Mouse (Mus musculus) embryonic facial prominence, embryonic 15.5 days (tissue): Measurements from ENCODE around the gene Tyrobp. TPM values are rescaled to one million over a fixed set of nuclear protein-coding genes. Genes with fewer than 3 reads are reported as not detected.

Experiments used
- ATAC-seq: fragments of 200-750 bp; cut with Nextera tagmentation; 2 replicates; pipeline ENCODE4 v1.8.0; 2017; ENCODE audit warnings: low read depth, moderate TSS enrichment; ENCODE audit not compliant: insufficient number of reproducible peaks, low FRiP score, low TSS enrichment
- H3K27ac ChIP-seq: fragments of 300-500 bp; sonication (generic); replicated peaks from 2 replicates; pipeline ENCODE4 v1.5.1; 2015; ENCODE audit warnings: mild to moderate bottlenecking, inconsistent platforms
- H3K27me3 ChIP-seq: fragments of 300-500 bp; sonication (generic); 2 replicates; pipeline ENCODE4 v1.6.1; 2015; ENCODE audit warnings: inconsistent platforms
- H3K36me3 ChIP-seq: fragments of 300-500 bp; sonication (generic); 2 replicates; pipeline ENCODE4 v1.6.1; 2015; ENCODE audit warnings: mild to moderate bottlenecking, inconsistent platforms
- H3K4me1 ChIP-seq: fragments of 300-500 bp; sonication (generic); 2 replicates; pipeline ENCODE4 v1.6.1; 2015; ENCODE audit warnings: inconsistent platforms
- H3K4me2 ChIP-seq: fragments of 300-500 bp; sonication (generic); replicated peaks from 2 replicates; pipeline ENCODE4 v1.6.1; 2015; ENCODE audit warnings: mild to moderate bottlenecking, inconsistent platforms
- H3K4me3 ChIP-seq: fragments of 300-500 bp; sonication (generic); replicated peaks from 2 replicates; pipeline ENCODE4 v1.5.1; 2015; ENCODE audit warnings: mild to moderate bottlenecking, inconsistent platforms
- H3K9ac ChIP-seq: fragments of 300-500 bp; sonication (generic); 2 replicates; pipeline ENCODE4 v1.6.1; 2015; ENCODE audit warnings: inconsistent platforms
- H3K9me3 ChIP-seq: fragments of 300-500 bp; sonication (generic); replicated peaks from 2 replicates; pipeline ENCODE4 v1.6.1; 2016; ENCODE audit warnings: inconsistent platforms
- WGBS: fragments of 180-500 bp; shearing (Covaris S2); methylation state at CpG from one replicate; pipeline ENCODE4 v1.1.7; 2015; 5-methylcytosine and 5-hydroxymethylcytosine counted together
- polyA plus RNA-seq: library from polyadenylated mRNA; unstranded; fragments of >200 nt; fragmentation: Nextera tagmentation; extraction: Ambion mirVana; gene quantifications from 2 replicates; pipeline ENCODE4 v1.2.1, GENCODE M21; 2015

The Tyrobp gene
- polyA plus RNA-seq, 1 experiment from 2014 or later, result 95.4 TPM

GRCm38 (mm10) chr7:30408639-30409038 is 4.9 kb upstream of the Tyrobp start:
- no peak overlapping the region for H3K4me2 ChIP-seq
- no peak overlapping the region for H3K27ac ChIP-seq
- no peaks in the 10 kb centered on the region for H3K4me1 ChIP-seq
- no peaks in the 10 kb centered on the region for H3K27me3 ChIP-seq
- no peaks in the 10 kb centered on the region for H3K36me3 ChIP-seq
- ATAC-seq, result no peak
- no peak overlapping the region for H3K4me3 ChIP-seq
- H3K9me3 ChIP-seq, result no peaks in the 10 kb centered on the region
- 71% methylated on average over 3 of the region's 3 CpGs for WGBS
- no peak overlapping the region for H3K9ac ChIP-seq

DNA sequence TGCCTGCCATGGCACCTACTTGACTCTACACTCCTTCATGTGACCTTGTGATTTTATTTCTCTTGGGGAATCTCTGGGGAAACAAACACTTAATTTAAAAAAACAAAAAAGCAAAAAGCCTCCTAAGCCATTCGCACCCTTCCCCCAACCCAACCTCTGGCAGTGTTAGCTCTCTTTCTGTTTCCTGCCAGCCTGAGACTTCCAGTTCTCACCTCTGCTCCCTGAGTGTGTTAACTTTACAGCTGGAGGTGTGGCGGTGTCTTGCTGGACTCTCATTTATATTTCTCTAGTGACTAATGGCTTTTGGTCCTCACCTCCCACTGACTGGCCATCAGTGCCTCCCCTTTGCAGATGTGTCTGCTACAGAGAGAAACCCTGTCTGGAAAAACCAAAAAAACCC is 3.8 kb upstream of the Tyrobp start:
- H3K9ac ChIP-seq, result no peak overlapping the region
- H3K27me3 ChIP-seq, result no peaks in the 10 kb centered on the region
- H3K4me2 ChIP-seq, result no peak overlapping the region
- no peaks in the 10 kb centered on the region for H3K4me1 ChIP-seq
- ATAC-seq, result no peak
- no peaks in the 10 kb centered on the region for H3K36me3 ChIP-seq
- H3K27ac ChIP-seq, result no peak overlapping the region
- WGBS, result 84% methylated on average over 2 of the region's 2 CpGs
- H3K9me3 ChIP-seq, result no peaks in the 10 kb centered on the region
- no peak overlapping the region for H3K4me3 ChIP-seq

GRCm38 (mm10) chr7:30411023-30411422 is 2.5 kb upstream of the Tyrobp start:
- no peak overlapping the region for H3K27ac ChIP-seq
- H3K4me2 ChIP-seq, result no peak overlapping the region
- no peaks in the 10 kb centered on the region for H3K36me3 ChIP-seq
- H3K27me3 ChIP-seq, result no peaks in the 10 kb centered on the region
- no peaks in the 10 kb centered on the region for H3K9me3 ChIP-seq
- ATAC-seq, result no peak
- no peaks in the 10 kb centered on the region for H3K4me1 ChIP-seq
- no peak overlapping the region for H3K9ac ChIP-seq
- 76% methylated on average over 3 of the region's 3 CpGs for WGBS
- H3K4me3 ChIP-seq, result no peak overlapping the region

- Histone ChIP-seq H3K9me3 (no peaks in the 10 kb centered on the region), H3K4me1 (no peaks in the 10 kb centered on the region), H3K4me3 (no peak overlapping the region), H3K9ac (no peak overlapping the region), H3K27ac (no peak overlapping the region), H3K27me3 (no peaks in the 10 kb centered on the region), H3K4me2 (no peak overlapping the region), H3K36me3 (no peaks in the 10 kb centered on the region)
- WGBS, result 23% methylated on average over 4 of the region's 4 CpGs
- no peak for ATAC-seq
Measured at GRCm38 (mm10) chr7:30412735-30413147, 819 bp upstream of the Tyrobp start.

DNA sequence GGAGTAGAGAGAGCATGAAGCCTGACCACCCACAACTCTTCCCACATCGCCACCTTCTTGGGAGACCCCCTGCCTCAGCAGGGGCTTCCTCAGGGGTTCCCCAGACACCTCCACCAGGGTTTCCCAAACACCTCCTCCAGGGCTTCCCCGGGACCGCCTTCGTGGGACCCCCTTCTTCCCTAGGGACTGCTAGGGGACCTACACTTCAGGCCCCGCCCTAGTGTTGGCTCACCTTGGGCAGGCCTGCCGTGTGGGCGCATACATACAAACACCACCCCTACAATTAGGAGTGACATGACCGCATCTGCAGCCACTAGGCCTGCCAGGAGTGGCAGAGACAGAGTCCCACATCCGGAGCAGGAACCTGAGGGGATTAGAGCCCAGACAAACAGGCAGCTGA is 4.3 kb downstream of the Tyrobp start:
- no peak for ATAC-seq

DNA sequence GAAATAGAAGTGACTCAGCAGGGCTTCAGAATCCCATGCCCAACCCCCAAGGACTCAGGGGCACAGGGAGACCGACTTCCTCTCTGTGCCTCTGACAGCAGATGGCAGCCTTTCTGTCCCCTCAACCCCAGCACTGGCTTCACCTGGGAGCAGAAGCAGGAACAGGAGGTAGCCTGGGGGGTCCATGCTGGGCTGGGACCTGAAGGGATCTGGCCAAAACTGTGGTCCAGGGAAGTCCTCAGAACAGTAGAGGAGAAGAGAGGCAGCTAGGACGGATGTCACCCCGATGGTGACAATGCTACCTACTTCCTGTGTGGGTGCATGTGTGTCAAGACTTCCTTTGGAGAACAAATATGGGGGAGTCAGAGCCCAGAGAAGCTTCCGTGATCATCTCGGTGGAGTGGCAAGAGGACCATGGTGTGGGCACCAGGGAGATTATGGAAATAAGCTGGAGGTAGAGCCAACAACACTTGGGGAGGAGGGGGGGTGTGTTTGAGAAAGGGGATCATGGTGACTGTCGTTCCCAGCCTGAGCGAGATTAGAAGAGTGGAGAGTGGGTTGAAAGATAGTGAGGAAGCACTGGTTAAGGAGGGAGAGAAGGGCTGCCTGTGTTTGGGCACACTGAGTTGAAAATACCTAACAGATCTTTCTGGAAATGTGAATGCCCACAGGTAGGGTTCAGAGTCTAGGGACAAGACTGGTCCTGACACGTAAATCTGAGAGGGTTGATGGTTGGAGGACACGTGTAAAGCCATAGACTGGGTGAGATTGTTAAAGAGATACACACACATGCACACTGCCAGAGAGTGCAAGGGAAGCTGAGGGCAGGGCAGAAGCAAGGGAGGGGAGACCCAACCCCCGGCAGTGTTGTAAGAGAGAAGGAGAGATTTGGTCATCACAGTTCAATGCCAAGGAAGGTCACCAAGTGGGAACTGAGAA is 6.3 kb downstream of the Tyrobp start, which contains the start of gene Hcst:
Gene Hcst (minus strand): TSS at position 294 of the 939 bp plus-strand sequence.
- H3K4me1 ChIP-seq, result peaks cover 18% of the 10 kb centered on the region
- WGBS, result 70% methylated on average over 10 of the region's 10 CpGs
- ATAC-seq, result no peak
- no peak within 1 kb of the TSS for H3K9ac ChIP-seq
- H3K4me3 ChIP-seq, result no peak within 1 kb of the TSS
- H3K9me3 ChIP-seq, result 0 out of 2 replicates have a peak, but pooled peaks cover 5% of the 10 kb centered on the region
- H3K4me2 ChIP-seq, result no peak within 1 kb of the TSS
- no peaks in the 10 kb centered on the region for H3K36me3 ChIP-seq
- H3K27me3 ChIP-seq, result no peaks in the 10 kb centered on the region
- no peak within 1 kb of the TSS for H3K27ac ChIP-seq

More for the DNA sequence above, 4.3 kb downstream of the Tyrobp start:
- Histone ChIP-seq H3K27me3 (no peaks in the 10 kb centered on the region), H3K9ac (no peak overlapping the region), H3K27ac (no peak overlapping the region), H3K4me2 (no peak overlapping the region), H3K9me3 (0 out of 2 replicates have a peak, but pooled peaks cover 5% of the 10 kb centered on the region), H3K4me3 (no peak overlapping the region), H3K4me1 (peaks cover 11% of the 10 kb centered on the region), H3K36me3 (no peaks in the 10 kb centered on the region)
- WGBS, result 74% methylated on average over 9 of the region's 9 CpGs

DNA sequence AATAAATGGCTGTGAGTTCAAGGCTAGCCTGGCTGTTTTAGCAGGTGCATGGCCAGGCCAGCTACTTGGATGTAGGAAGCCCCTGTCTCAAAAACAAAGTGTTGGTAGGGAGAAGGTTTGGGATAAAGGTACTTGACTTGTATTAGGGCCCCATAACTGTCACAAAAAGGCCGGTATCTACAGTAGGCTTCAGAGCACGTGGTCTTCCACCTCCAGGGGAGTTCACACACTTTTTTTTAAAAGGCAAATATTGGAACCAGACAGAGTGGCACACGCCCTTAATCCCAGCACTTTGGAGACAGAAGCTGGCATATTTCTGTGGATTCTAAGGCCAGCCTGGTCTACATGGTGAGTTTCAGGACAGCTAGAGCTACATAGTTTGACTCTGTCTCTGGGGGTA is 7.1 kb downstream of the Tyrobp start:
- ATAC-seq, result no peak
- H3K9ac ChIP-seq, result no peak overlapping the region
- H3K27me3 ChIP-seq, result no peaks in the 10 kb centered on the region
- H3K4me3 ChIP-seq, result no peak overlapping the region
- H3K9me3 ChIP-seq, result 0 out of 2 replicates have a peak, but pooled peaks cover 5% of the 10 kb centered on the region
- WGBS, result 73% methylated on average over 3 of the region's 3 CpGs
- peaks cover 18% of the 10 kb centered on the region for H3K4me1 ChIP-seq
- no peak overlapping the region for H3K4me2 ChIP-seq
- no peak overlapping the region for H3K27ac ChIP-seq
- peaks cover 8% of the 10 kb centered on the region for H3K36me3 ChIP-seq

DNA sequence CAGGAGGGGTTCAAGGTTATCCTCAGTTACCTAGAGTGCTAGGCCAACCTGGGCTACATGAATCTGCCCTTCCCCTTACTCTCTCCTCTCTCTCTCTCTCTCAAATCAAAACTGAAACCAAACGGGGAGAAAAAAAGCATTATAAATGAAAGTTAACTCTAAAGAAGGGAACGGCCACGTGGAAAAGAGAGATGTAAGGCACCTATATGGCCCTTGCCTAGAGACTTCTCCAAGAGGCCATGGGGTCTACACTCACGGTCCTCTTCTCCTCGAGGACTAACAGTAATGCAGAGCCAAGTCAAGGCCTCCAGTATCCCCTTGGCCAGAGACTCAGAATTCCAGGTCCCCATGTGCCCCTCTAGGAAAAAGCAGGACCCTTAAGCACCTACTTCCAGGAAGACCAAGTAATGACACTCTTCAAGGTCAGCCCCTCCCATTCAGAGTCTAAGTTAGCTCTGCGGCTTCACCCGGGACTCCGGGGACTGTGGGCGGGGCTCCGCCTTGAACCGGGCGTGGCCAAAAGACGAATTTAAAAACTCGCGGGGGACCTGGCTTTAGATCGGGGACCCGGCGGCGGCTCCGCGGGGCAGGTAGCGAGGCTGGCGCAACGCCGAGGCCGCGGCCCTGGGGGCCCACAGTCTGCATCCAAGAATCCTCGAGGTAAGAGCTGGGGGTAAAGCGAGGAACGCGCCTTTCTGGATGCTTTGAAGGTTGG is 7.8 kb downstream of the Tyrobp start, which contains the start of gene Nfkbid:
Gene Nfkbid (plus strand): TSS at position 558 of the 715 bp plus-strand sequence.
- H3K27me3 ChIP-seq, result no peaks in the 10 kb centered on the region
- peak within 1 kb of the TSS; percentile 63 for H3K4me3 ChIP-seq
- H3K4me2 ChIP-seq, result peak within 1 kb of the TSS; percentile 95
- peaks cover 18% of the 10 kb centered on the region for H3K4me1 ChIP-seq
- no peak; the same call in 1 of the 2 replicates for ATAC-seq
- peaks cover 10% of the 10 kb centered on the region for H3K36me3 ChIP-seq
- 9% methylated on average over 31 of the region's 31 CpGs for WGBS
- peak within 1 kb of the TSS; percentile 56 for H3K27ac ChIP-seq
- 0 out of 2 replicates have a peak, but pooled peaks cover 5% of the 10 kb centered on the region for H3K9me3 ChIP-seq
- peak within 1 kb of the TSS; percentile 44 for H3K9ac ChIP-seq

GRCm38 (mm10) chr7:30421890-30422435 is 8.4 kb downstream of the Tyrobp start:
- peak overlapping the region; percentile 55 for H3K27ac ChIP-seq
- peak; percentile 81 for ATAC-seq
- peak overlapping the region; percentile 63 for H3K4me3 ChIP-seq
- WGBS, result under 1% methylated on average over 45 of the region's 45 CpGs
- peak overlapping the region; percentile 44 for H3K9ac ChIP-seq
- 0 out of 2 replicates have a peak, but pooled peaks cover 5% of the 10 kb centered on the region for H3K9me3 ChIP-seq
- H3K27me3 ChIP-seq, result no peaks in the 10 kb centered on the region
- peaks cover 15% of the 10 kb centered on the region for H3K36me3 ChIP-seq
- peak overlapping the region; percentile 95 for H3K4me2 ChIP-seq
- H3K4me1 ChIP-seq, result peaks cover 18% of the 10 kb centered on the region

- H3K27ac ChIP-seq, result peak overlapping the region; percentile 56; the same call in 1 of the 2 replicates
- H3K4me3 ChIP-seq, result peak overlapping the region; percentile 63
- H3K4me1 ChIP-seq, result peaks cover 18% of the 10 kb centered on the region
- H3K27me3 ChIP-seq, result no peaks in the 10 kb centered on the region
- H3K36me3 ChIP-seq, result peaks cover 15% of the 10 kb centered on the region
- 9% methylated on average over 9 of the region's 9 CpGs for WGBS
- ATAC-seq, result no peak
- peak overlapping the region; percentile 95 for H3K4me2 ChIP-seq
- H3K9ac ChIP-seq, result peak overlapping the region; percentile 44
- H3K9me3 ChIP-seq, result 0 out of 2 replicates have a peak, but pooled peaks cover 5% of the 10 kb centered on the region
Measured at GRCm38 (mm10) chr7:30422560-30422959, 9.0 kb downstream of the Tyrobp start.
